Mouse (Mus musculus): Measurements from ENCODE around the gene Atp6ap1l. TPM values are rescaled to one million over a fixed set of nuclear protein-coding genes. Genes with fewer than 3 reads are reported as not detected.

The Atp6ap1l gene
- polyA plus RNA-seq, 1 experiment from 2014 or later, result 0.59 TPM

Other genes starting within 250 kb of the Atp6ap1l start
- gene Rps23, start 17.6 kb upstream of the Atp6ap1l start, polyA plus RNA-seq (2016; fragmentation: Nextera tagmentation; extraction: Ambion mirVana), result 201 and 216 TPM in 2 replicates

All from embryonic facial prominence, embryonic 10.5 days (tissue).